Mouse (Mus musculus) gastrocnemius, adult 2 months (tissue): Measurements from ENCODE around the gene Elovl6. TPM values are rescaled to one million over a fixed set of nuclear protein-coding genes. Genes with fewer than 3 reads are reported as not detected.
A peak's percentile ranks its signal among the peaks of the same experiment; 100 is the strongest.

ENCODE experiments used
- DNase-seq: peaks from one replicate; pipeline ENCODE4 v3.0.0; 2022
- H3K27ac ChIP-seq: fragments of 200-600 bp; 2 replicates; pipeline ENCODE4 v1.8.1; 2022; ENCODE audit warnings: mild to moderate bottlenecking
- H3K4me3 ChIP-seq: fragments of 200-600 bp; 2 replicates; pipeline ENCODE4 v1.8.1; 2022; ENCODE audit warnings: mild to moderate bottlenecking, moderate library complexity
- CTCF ChIP-seq: fragments of 200-600 bp; IDR thresholded peaks from 2 replicates; pipeline ENCODE4 v1.8.1; 2022; ENCODE audit warnings: antibody characterized with exemption, mild to moderate bottlenecking, moderate library complexity
- intact Hi-C: fragments of 180-260 bp; cut with DNase I; formaldehyde crosslinking; loops from one replicate; pipeline ENCODE4 v1.15.1; 2025
- total RNA-seq, 2 experiments: library from RNA; stranded (reverse); gene quantifications; 2 replicates each; pipeline ENCODE4 v1.2.3; 2021

Gene Elovl6
- total RNA-seq, 2 experiments from 2014 or later = 0.33 to 0.89 TPM

DNA sequence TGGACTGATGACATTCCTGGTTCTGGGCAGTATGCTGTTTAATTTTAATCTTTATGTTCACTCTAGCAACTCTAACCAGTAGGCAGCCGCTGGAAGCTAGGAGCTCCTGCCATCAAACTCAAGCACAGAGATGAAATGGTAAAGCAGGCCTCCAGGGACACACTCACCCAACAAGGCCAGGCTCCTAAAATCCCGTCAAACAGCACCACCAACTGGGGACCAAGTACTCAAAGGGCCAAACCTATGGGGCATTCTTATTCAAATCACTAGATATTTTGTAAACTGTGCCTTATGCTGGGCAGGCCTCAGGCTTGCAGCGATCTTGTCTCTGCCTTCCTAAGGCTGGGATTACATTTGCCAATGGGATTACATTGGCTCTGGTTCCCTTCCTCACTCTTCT lies 2.8 kb upstream of the Elovl6 start:
- intact Hi-C loops = no loop called here
- H3K4me3 ChIP-seq = no peak overlapping the region
- TF ChIP-seq CTCF = no peak
- H3K27ac ChIP-seq = no peak overlapping the region
- DNase-seq = no peak

GRCm38 (mm10) chr3:129530461-129530860 lies 1.7 kb upstream of the Elovl6 start:
- Histone ChIP-seq H3K4me3 (no peak overlapping the region), H3K27ac (no peak overlapping the region)
- DNase-seq = no peak
- TF ChIP-seq CTCF = no peak
- intact Hi-C loops = loop anchor here (5.0 kb wide), 2 partner anchors 102 to 152 kb away; no protein-coding TSS in a partner anchor

- intact Hi-C loops = loop anchor here (5.0 kb wide), 2 partner anchors 99 to 149 kb away; no protein-coding TSS in a partner anchor
- peak overlapping the region; percentile 91 for H3K4me3 ChIP-seq
- no peak for DNase-seq
Measured at GRCm38 (mm10) chr3:129532865-129533742, 949 bp downstream of the Elovl6 start.

DNA sequence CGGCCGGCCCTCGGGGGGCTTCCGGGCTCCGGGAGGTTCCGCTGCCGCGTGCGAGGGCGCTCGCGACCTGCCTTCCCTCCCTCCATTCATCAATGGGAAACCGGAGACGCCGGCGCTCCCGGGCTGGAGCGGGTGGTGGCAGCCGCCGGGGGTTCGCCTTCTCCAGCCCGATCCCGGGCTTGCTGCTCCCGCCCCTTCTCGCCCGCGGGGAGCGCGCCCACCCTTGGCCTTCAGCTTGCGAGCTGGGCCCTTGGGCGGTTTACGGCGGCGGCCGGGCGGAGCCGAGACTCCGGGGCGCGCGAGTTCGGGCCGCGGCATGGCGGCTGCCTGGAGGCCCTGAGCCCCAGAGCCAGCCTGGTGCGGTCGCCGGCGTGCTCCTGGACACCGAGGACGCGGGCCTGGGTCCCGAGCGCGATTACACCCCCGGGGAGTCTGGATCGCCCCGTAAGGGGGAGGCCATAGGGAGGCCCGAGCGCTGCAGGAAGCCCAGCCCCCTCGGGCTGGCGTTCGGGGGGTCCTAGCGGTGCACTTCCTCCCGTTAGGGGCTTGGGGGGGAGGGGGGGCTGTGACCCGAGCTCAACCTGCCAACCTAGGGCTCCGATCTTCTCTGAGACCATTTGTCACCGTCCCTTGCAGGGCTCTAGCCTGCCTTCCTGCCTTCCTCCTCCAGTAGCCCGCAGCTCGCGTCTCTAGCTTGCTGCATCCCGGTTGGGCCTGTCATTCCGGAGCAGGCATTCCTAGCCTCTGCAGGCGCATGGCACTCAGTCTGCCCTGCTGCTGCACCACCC lies 1.8 kb downstream of the Elovl6 start:
- intact Hi-C loops = loop anchor here (5.0 kb wide), 2 partner anchors 98 to 148 kb away; no protein-coding TSS in a partner anchor
- peak overlapping the region; percentile 82 for H3K27ac ChIP-seq

More at GRCm38 (mm10) chr3:129532865-129533742, 949 bp downstream of the Elovl6 start:
- peak overlapping the region; percentile 82 for H3K27ac ChIP-seq
- TF ChIP-seq CTCF = no peak

GRCm38 (mm10) chr3:129535444-129535843 lies 3.3 kb downstream of the Elovl6 start:
- intact Hi-C loops = no loop called here
- no peak for TF ChIP-seq CTCF
- peak overlapping the region; percentile 77; the same call in 1 of the 2 replicates for H3K27ac ChIP-seq
- DNase-seq = no peak
- H3K4me3 ChIP-seq = no peak overlapping the region

More for the DNA sequence above, 1.8 kb downstream of the Elovl6 start:
- DNase-seq = peak; percentile 80
- peak; percentile 24; the same call in 1 of the 2 replicates for TF ChIP-seq CTCF
- H3K4me3 ChIP-seq = peak overlapping the region; percentile 91

DNA sequence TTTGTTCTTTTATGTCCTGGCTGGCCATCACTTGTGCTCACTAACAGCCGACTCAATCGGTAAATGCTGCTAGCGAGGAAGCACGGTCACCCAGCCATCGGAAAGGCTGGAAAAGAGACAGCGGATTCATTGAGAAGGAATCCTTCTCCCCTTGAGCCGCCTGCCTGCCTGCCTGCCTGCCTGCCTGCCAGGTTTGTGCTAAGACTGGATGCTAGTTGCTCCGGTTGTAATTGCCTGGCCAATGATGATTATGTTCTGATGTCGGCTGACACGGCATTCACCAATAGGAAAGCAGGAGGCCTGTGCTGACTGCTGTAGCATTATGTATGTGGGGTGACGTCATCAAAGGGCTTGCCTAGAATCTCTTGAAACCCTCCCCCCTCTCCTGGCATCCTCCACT lies 4.0 kb downstream of the Elovl6 start:
- H3K27ac ChIP-seq = peak overlapping the region; percentile 77
- intact Hi-C loops = no loop called here
- peak; percentile 80 for DNase-seq
- no peak for TF ChIP-seq CTCF
- H3K4me3 ChIP-seq = peak overlapping the region; percentile 65

GRCm38 (mm10) chr3:129537954-129538353 lies 5.8 kb downstream of the Elovl6 start:
- Histone ChIP-seq H3K27ac (no peak overlapping the region), H3K4me3 (no peak overlapping the region)
- TF ChIP-seq CTCF = no peak
- intact Hi-C loops = no loop called here
- DNase-seq = no peak

DNA sequence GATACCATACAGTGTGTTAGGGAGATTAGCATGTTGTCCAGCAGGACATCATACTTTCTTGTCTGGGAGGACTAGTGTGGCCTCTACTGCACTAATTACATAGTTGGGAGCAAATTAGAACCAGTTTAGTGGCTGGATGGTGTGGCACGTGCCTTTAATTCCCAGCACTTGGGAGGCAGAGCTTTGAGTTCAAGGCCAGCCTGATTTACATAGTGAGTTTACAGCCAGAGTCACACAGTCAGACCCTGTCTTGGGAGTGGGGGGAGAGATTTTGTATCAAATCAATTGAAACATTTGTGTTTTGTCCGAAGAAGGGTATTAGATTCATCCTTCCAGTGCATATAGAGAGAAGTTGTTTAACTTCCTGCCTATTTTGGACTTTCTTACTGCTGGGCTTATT lies 8.7 kb downstream of the Elovl6 start:
- no peak for DNase-seq
- TF ChIP-seq CTCF = no peak
- H3K4me3 ChIP-seq = no peak overlapping the region
- intact Hi-C loops = no loop called here
- no peak overlapping the region for H3K27ac ChIP-seq

GRCm38 (mm10) chr3:129541456-129541855 lies 9.3 kb downstream of the Elovl6 start:
- DNase-seq = no peak
- no peak for TF ChIP-seq CTCF
- Histone ChIP-seq H3K4me3 (no peak overlapping the region), H3K27ac (no peak overlapping the region)
- intact Hi-C loops = no loop called here

DNA sequence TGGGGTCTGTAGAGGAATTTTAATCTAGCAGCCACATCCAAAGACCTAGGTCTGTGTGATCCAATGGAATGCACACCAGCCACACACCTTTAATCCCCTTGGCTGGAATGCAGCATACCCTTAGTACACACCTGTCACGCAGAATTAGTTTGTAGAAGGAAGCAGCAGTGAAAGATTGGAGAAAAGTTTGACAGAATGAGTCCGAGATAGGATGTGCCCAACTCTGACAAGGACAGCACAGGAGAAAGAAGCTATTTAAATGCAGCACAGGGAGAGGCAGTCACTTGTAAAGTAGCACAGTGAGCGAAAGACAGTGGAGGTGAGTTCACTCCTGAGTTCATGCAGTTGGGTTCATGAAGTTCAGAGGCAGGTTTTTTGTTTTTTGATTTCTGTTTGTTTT lies 11.2 kb downstream of the Elovl6 start:
- no peak for DNase-seq
- intact Hi-C loops = no loop called here
- H3K27ac ChIP-seq = no peak overlapping the region
- no peak overlapping the region for H3K4me3 ChIP-seq
- no peak for TF ChIP-seq CTCF

- TF ChIP-seq CTCF = no peak
- no peak for DNase-seq
- intact Hi-C loops = no loop called here
- H3K4me3 ChIP-seq = no peak overlapping the region
- no peak overlapping the region for H3K27ac ChIP-seq
Measured at GRCm38 (mm10) chr3:129544217-129544616, 12.1 kb downstream of the Elovl6 start.

- H3K27ac ChIP-seq = no peak overlapping the region
- intact Hi-C loops = no loop called here
- TF ChIP-seq CTCF = no peak
Measured at GRCm38 (mm10) chr3:129545228-129545627, 13.1 kb downstream of the Elovl6 start.

GRCm38 (mm10) chr3:129545801-129546200 lies 13.6 kb downstream of the Elovl6 start:
- H3K4me3 ChIP-seq = no peak overlapping the region
- DNase-seq = no peak
- intact Hi-C loops = no loop called here
- TF ChIP-seq CTCF = no peak
- H3K27ac ChIP-seq = no peak overlapping the region

More at GRCm38 (mm10) chr3:129545228-129545627, 13.1 kb downstream of the Elovl6 start:
- DNase-seq = no peak
- H3K4me3 ChIP-seq = no peak overlapping the region
